Mouse (Mus musculus): ENCODE measurements at regions not wholly inside any gene's neighbourhood (a gene's known extent, or its start where the extent isn't known, plus 50 kb on each side); places are given as distances from the start of the nearest gene placed in this dataset.
A peak's percentile ranks its signal among the peaks of the same experiment; 100 is the strongest.

- Histone ChIP-seq H3K4me3 (ENCODE audit: low read depth, low read length) (no peak overlapping the region), H3K4me1 (ENCODE audit: control insufficient read depth, insufficient read depth, low read length) (no peaks in the 10 kb centered on the region), H3K27ac (replicated peaks; ENCODE audit: low read depth, low read length) (no peak overlapping the region), H3K4me2 (ENCODE audit: low read depth, low read length) (no peak overlapping the region), H3K9ac (replicated peaks; ENCODE audit: low read length) (no peak overlapping the region), H3K9me3 (replicated peaks; ENCODE audit: control insufficient read depth, low read length) (no peaks in the 10 kb centered on the region), H3K36me3 (replicated peaks; ENCODE audit: control insufficient read depth, insufficient read depth, low read depth, low read length) (no peaks in the 10 kb centered on the region), H3K27me3 (ENCODE audit: control insufficient read depth, insufficient read depth, low read length) (no peaks in the 10 kb centered on the region)
- DNase-seq (ENCODE audit: low spot score) (no peak), ATAC-seq (replicated peaks; ENCODE audit: insufficient number of reproducible peaks, low FRiP score, low TSS enrichment, low read depth) (no peak)
- 89% methylated on average over 13 of the region's 13 CpGs for WGBS
Measured at GRCm38 (mm10) chr11:114226553-114226952, 159.7 kb upstream of the Sdk2 start.

GRCm38 (mm10) chr11:114224706-114225105 is 157.9 kb upstream of the Sdk2 start:
- Histone ChIP-seq H3K27ac (replicated peaks; ENCODE audit: low read depth, low read length) (no peak overlapping the region), H3K9ac (replicated peaks; ENCODE audit: low read length) (no peak overlapping the region), H3K4me1 (ENCODE audit: control insufficient read depth, insufficient read depth, low read length) (no peaks in the 10 kb centered on the region), H3K4me2 (ENCODE audit: low read depth, low read length) (no peak overlapping the region), H3K27me3 (ENCODE audit: control insufficient read depth, insufficient read depth, low read length) (no peaks in the 10 kb centered on the region), H3K9me3 (replicated peaks; ENCODE audit: control insufficient read depth, low read length) (no peaks in the 10 kb centered on the region), H3K36me3 (replicated peaks; ENCODE audit: control insufficient read depth, insufficient read depth, low read depth, low read length) (no peaks in the 10 kb centered on the region), H3K4me3 (ENCODE audit: low read depth, low read length) (no peak overlapping the region)
- 80% methylated on average over 2 of the region's 2 CpGs for WGBS
- no peak for ATAC-seq (replicated peaks; ENCODE audit: insufficient number of reproducible peaks, low FRiP score, low TSS enrichment, low read depth)
- no peak for DNase-seq (ENCODE audit: low spot score)

DNA sequence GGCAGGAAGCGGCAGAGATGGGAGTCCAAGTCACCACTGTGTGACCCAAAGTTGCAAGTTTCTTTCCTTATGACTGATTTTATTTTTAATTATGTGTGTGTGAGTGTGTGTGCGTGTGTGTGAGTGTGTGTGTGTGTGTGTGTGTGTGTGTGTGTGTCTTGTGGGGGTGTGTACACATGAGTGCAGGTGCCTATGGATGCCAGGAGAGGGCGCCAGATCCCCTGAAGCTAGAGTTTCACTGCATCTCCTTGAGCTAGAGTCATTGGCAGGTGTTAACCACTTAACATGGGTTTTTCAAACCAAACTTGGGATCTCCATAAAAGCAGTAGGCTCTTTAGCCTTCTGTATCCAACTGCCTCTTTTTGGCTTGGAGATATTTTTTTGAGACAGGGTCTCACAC is 156.2 kb upstream of the Sdk2 start:
- ATAC-seq (replicated peaks; ENCODE audit: insufficient number of reproducible peaks, low FRiP score, low TSS enrichment, low read depth), result no peak
- Histone ChIP-seq H3K27me3 (ENCODE audit: control insufficient read depth, insufficient read depth, low read length) (no peaks in the 10 kb centered on the region), H3K4me3 (ENCODE audit: low read depth, low read length) (no peak overlapping the region), H3K4me1 (ENCODE audit: control insufficient read depth, insufficient read depth, low read length) (no peaks in the 10 kb centered on the region), H3K4me2 (ENCODE audit: low read depth, low read length) (no peak overlapping the region), H3K36me3 (replicated peaks; ENCODE audit: control insufficient read depth, insufficient read depth, low read depth, low read length) (no peaks in the 10 kb centered on the region), H3K9ac (replicated peaks; ENCODE audit: low read length) (no peak overlapping the region), H3K27ac (replicated peaks; ENCODE audit: low read depth, low read length) (no peak overlapping the region), H3K9me3 (replicated peaks; ENCODE audit: control insufficient read depth, low read length) (no peaks in the 10 kb centered on the region)
- WGBS, result 88% methylated on average over 3 of the region's 3 CpGs
- DNase-seq (ENCODE audit: low spot score), result no peak

DNA sequence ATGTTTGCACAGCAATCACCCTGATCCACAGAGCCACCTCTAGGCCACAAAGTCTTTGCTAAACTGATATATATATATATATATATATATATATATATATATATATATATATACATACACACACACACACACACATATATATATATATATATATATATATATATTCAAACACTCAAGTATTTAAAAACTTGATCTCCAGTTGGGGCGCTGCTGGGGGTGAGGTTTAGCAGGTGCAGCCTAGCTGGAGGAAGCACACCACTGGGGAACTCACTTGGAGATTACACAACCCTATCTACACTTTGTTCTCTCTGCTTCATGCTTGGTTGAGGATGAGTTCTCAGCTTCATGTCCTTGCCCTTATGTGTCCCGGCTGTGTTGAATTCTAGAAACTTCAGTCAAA is 153.6 kb upstream of the Sdk2 start:
- no peak for DNase-seq (ENCODE audit: low spot score)
- Histone ChIP-seq H3K27me3 (ENCODE audit: control insufficient read depth, insufficient read depth, low read length) (peaks cover 2% of the 10 kb centered on the region; the same call in 1 of the 2 replicates), H3K4me3 (ENCODE audit: low read depth, low read length) (no peak overlapping the region), H3K27ac (replicated peaks; ENCODE audit: low read depth, low read length) (no peak overlapping the region), H3K4me1 (ENCODE audit: control insufficient read depth, insufficient read depth, low read length) (peaks cover 2% of the 10 kb centered on the region; the same call in 1 of the 2 replicates), H3K9me3 (replicated peaks; ENCODE audit: control insufficient read depth, low read length) (no peaks in the 10 kb centered on the region), H3K36me3 (replicated peaks; ENCODE audit: control insufficient read depth, insufficient read depth, low read depth, low read length) (no peaks in the 10 kb centered on the region), H3K4me2 (ENCODE audit: low read depth, low read length) (no peak overlapping the region), H3K9ac (replicated peaks; ENCODE audit: low read length) (no peak overlapping the region)
- 89% methylated on average over 2 of the region's 2 CpGs for WGBS
- ATAC-seq (replicated peaks; ENCODE audit: insufficient number of reproducible peaks, low FRiP score, low TSS enrichment, low read depth), result no peak

DNA sequence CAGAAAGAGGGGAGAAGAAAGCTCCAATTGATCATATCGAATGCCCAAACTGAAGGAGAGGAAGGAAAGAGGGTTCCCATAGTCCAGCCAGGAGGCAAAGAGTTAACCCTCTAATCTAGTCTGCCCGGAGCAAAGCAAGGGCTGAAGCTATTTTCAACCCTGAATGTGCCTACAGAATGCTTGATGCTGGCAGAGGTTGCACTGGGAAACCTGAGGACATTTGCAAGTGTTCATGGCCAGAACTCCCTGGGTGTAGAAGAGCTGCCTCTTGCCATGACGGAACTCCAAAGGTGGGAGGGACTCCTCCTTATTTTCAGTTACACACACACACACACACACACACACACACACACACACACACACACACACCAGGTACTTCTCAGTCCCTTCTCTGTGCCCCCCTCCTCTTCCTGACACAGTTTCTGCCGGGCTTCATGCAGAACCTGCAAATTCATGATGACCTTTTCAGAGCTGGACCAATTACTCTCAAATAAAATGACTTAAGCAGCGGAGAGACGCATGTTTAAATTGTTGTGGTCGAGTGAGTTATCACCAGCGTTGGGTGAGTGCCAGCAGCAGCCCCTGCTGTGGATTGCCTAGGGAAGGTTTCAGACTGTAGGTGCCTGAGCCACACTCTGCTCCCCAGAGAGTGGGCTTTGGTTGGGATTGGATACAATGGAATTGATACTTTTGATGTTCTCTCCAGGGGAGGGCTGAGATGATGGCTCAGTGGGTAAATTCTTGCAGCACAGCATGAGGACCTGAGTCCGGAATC is 152.1 kb upstream of the Sdk2 start:
- Histone ChIP-seq H3K4me2 (ENCODE audit: low read depth, low read length) (no peak overlapping the region), H3K4me3 (ENCODE audit: low read depth, low read length) (no peak overlapping the region), H3K9ac (replicated peaks; ENCODE audit: low read length) (no peak overlapping the region), H3K27me3 (ENCODE audit: control insufficient read depth, insufficient read depth, low read length) (peaks cover 2% of the 10 kb centered on the region; the same call in 1 of the 2 replicates), H3K9me3 (replicated peaks; ENCODE audit: control insufficient read depth, low read length) (no peaks in the 10 kb centered on the region), H3K36me3 (replicated peaks; ENCODE audit: control insufficient read depth, insufficient read depth, low read depth, low read length) (no peaks in the 10 kb centered on the region), H3K27ac (replicated peaks; ENCODE audit: low read depth, low read length) (no peak overlapping the region), H3K4me1 (ENCODE audit: control insufficient read depth, insufficient read depth, low read length) (peaks cover 2% of the 10 kb centered on the region; the same call in 1 of the 2 replicates)
- DNase-seq (ENCODE audit: low spot score) (no peak), ATAC-seq (replicated peaks; ENCODE audit: insufficient number of reproducible peaks, low FRiP score, low TSS enrichment, low read depth) (no peak)
- WGBS, result 37% methylated on average over 9 of the region's 9 CpGs

DNA sequence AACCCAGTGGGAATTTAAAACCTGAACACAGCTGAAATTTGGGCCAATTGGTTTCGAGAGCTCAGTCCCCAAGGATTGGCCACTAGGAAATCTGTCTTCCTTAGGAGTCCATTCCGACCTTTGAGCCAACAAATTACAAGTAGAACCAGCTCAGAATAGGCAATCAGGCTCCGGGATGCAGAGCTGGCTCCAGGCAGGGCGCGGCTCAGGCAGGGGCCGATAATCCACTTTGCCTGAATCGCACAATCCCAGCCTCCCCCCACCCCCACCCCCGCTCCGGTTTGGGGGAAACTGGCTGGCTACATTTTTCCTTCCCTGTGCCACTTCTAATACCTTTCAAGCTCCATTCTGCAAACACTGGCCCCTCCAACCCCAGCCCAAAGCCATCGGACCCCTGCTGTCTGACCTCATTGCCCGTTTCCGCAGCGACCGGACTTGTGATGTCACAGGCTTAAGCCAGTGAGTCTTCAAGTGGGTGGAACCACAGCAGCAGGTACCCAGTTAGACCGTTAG is 150.5 kb upstream of the Sdk2 start:
- Histone ChIP-seq H3K9ac (replicated peaks; ENCODE audit: low read length) (peak overlapping the region; percentile 30), H3K4me2 (ENCODE audit: low read depth, low read length) (peak overlapping the region; percentile 51), H3K4me3 (ENCODE audit: low read depth, low read length) (peak overlapping the region; percentile 19; the same call in 1 of the 2 replicates), H3K9me3 (replicated peaks; ENCODE audit: control insufficient read depth, low read length) (no peaks in the 10 kb centered on the region), H3K27me3 (ENCODE audit: control insufficient read depth, insufficient read depth, low read length) (peaks cover 2% of the 10 kb centered on the region; the same call in 1 of the 2 replicates), H3K36me3 (replicated peaks; ENCODE audit: control insufficient read depth, insufficient read depth, low read depth, low read length) (no peaks in the 10 kb centered on the region), H3K27ac (replicated peaks; ENCODE audit: low read depth, low read length) (no peak overlapping the region), H3K4me1 (ENCODE audit: control insufficient read depth, insufficient read depth, low read length) (peaks cover 2% of the 10 kb centered on the region; the same call in 1 of the 2 replicates)
- ATAC-seq (replicated peaks; ENCODE audit: insufficient number of reproducible peaks, low FRiP score, low TSS enrichment, low read depth) (peak; percentile 45; the same call in 1 of the 2 replicates), DNase-seq (ENCODE audit: low spot score) (peak; percentile 44)
- WGBS, result under 1% methylated on average over 15 of the region's 15 CpGs

GRCm38 (mm10) chr11:114216493-114216892 is 149.6 kb upstream of the Sdk2 start:
- H3K27ac ChIP-seq (replicated peaks; ENCODE audit: low read depth, low read length), result no peak overlapping the region
- ATAC-seq (replicated peaks; ENCODE audit: insufficient number of reproducible peaks, low FRiP score, low TSS enrichment, low read depth), result no peak
- peaks cover 2% of the 10 kb centered on the region; the same call in 1 of the 2 replicates for H3K27me3 ChIP-seq (ENCODE audit: control insufficient read depth, insufficient read depth, low read length)
- no peak for DNase-seq (ENCODE audit: low spot score)
- peaks cover 2% of the 10 kb centered on the region; the same call in 1 of the 2 replicates for H3K4me1 ChIP-seq (ENCODE audit: control insufficient read depth, insufficient read depth, low read length)
- H3K4me2 ChIP-seq (ENCODE audit: low read depth, low read length), result no peak overlapping the region
- no peaks in the 10 kb centered on the region for H3K36me3 ChIP-seq (replicated peaks; ENCODE audit: control insufficient read depth, insufficient read depth, low read depth, low read length)
- H3K4me3 ChIP-seq (ENCODE audit: low read depth, low read length), result no peak overlapping the region
- H3K9me3 ChIP-seq (replicated peaks; ENCODE audit: control insufficient read depth, low read length), result no peaks in the 10 kb centered on the region
- 8% methylated on average over 7 of the region's 7 CpGs for WGBS
- no peak overlapping the region for H3K9ac ChIP-seq (replicated peaks; ENCODE audit: low read length)

DNA sequence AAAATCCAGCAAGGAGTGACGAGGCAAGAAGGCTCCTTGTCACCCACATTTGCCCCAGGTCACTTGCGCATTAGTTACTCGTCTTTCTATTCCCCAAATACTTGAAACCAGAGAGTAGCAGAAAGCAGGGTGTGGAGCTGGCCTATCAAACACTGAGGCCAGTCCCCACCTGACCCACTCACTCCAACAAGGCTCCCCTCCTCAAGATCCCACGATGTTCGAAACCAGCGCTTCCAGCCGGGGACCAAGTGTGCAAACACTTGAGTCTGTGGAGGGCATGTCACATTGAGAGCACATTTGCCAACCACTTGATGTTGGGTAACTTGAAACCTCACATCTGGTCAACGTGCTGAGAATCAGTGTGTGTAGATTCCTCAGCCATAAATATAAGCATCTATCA is 148.4 kb upstream of the Sdk2 start:
- Histone ChIP-seq H3K9me3 (replicated peaks; ENCODE audit: control insufficient read depth, low read length) (no peaks in the 10 kb centered on the region), H3K9ac (replicated peaks; ENCODE audit: low read length) (no peak overlapping the region), H3K4me1 (ENCODE audit: control insufficient read depth, insufficient read depth, low read length) (peaks cover 2% of the 10 kb centered on the region; the same call in 1 of the 2 replicates), H3K27ac (replicated peaks; ENCODE audit: low read depth, low read length) (no peak overlapping the region), H3K4me2 (ENCODE audit: low read depth, low read length) (no peak overlapping the region), H3K27me3 (ENCODE audit: control insufficient read depth, insufficient read depth, low read length) (peaks cover 2% of the 10 kb centered on the region; the same call in 1 of the 2 replicates), H3K36me3 (replicated peaks; ENCODE audit: control insufficient read depth, insufficient read depth, low read depth, low read length) (no peaks in the 10 kb centered on the region), H3K4me3 (ENCODE audit: low read depth, low read length) (no peak overlapping the region)
- DNase-seq (ENCODE audit: low spot score) (no peak), ATAC-seq (replicated peaks; ENCODE audit: insufficient number of reproducible peaks, low FRiP score, low TSS enrichment, low read depth) (no peak)
- 61% methylated on average over 8 of the region's 8 CpGs for WGBS
